Mouse (Mus musculus) MEL (cell line): ENCODE measurements around the gene Krtap5-2. TPM values are rescaled to one million over a fixed set of nuclear protein-coding genes. Genes with fewer than 3 reads are reported as not detected.
"Not testable (repeated sequence)": the region's sequence is repeated elsewhere in the genome, so short reads cannot be mapped to it uniquely, and the experiment has no call there.

ENCODE experiments used
- DNase-seq: peaks from one replicate; pipeline ENCODE4 v3.0.0; 2011; ENCODE audit warnings: low read depth, low spot score
- H3K27ac ChIP-seq: 2 replicates; pipeline ENCODE4 v1.5.1; 2012; ENCODE audit warnings: low read depth, mild to moderate bottlenecking, control low read depth, low read length, moderate library complexity; ENCODE audit not compliant: control insufficient read depth
- H3K27me3 ChIP-seq, 2 experiments: fragments of 150-350 bp in 1 of 2; sonication (generic) in 1 of 2; 2 replicates each; pipeline ENCODE4 v1.6.1; 2012; ENCODE audit warnings: low read length in 2 of 2, mild to moderate bottlenecking in 2 of 2, improper control_type of control experiment in 1 of 2, moderate library complexity in 1 of 2; ENCODE audit not compliant: insufficient read depth in 2 of 2, control insufficient read depth in 1 of 2
- H3K36me3 ChIP-seq, 2 experiments: 2 replicates each; pipeline ENCODE4 v1.6.1; 2012 to 2014; ENCODE audit warnings: low read length in 2 of 2, improper control_type of control experiment in 1 of 2, inconsistent platforms in 1 of 2, mild to moderate bottlenecking in 1 of 2; ENCODE audit not compliant: insufficient read depth in 2 of 2, control insufficient read depth in 1 of 2
- H3K4me1 ChIP-seq, 2 experiments: fragments of 150-350 bp in 1 of 2; sonication (generic) in 1 of 2; 2 replicates each; pipeline ENCODE4 v1.6.1; 2012; ENCODE audit warnings: low read length in 2 of 2, improper control_type of control experiment in 1 of 2, mild to moderate bottlenecking in 1 of 2; ENCODE audit not compliant: insufficient read depth in 2 of 2, control insufficient read depth in 1 of 2
- H3K4me3 ChIP-seq, 2 experiments: fragments of 150-350 bp in 1 of 2; sonication (generic) in 1 of 2; 2 replicates each; pipeline ENCODE4 v1.5.1; 2012; ENCODE audit warnings: low read depth in 2 of 2, low read length in 2 of 2, mild to moderate bottlenecking in 2 of 2, moderate library complexity in 2 of 2, control low read depth in 1 of 2, improper control_type of control experiment in 1 of 2; ENCODE audit not compliant: control insufficient read depth in 1 of 2, insufficient read depth in 1 of 2
- H3K79me2 ChIP-seq: 2 replicates; pipeline ENCODE4 v1.6.1; 2012; ENCODE audit warnings: mild to moderate bottlenecking, low read length, moderate library complexity; ENCODE audit not compliant: control insufficient read depth, poor library complexity, insufficient read depth
- H3K9ac ChIP-seq: 2 replicates; pipeline ENCODE4 v1.6.1; 2012; ENCODE audit warnings: low read depth, mild to moderate bottlenecking, control low read depth, low read length, moderate library complexity; ENCODE audit not compliant: control insufficient read depth, poor library complexity, severe bottlenecking
- H3K9me3 ChIP-seq: fragments of 150-350 bp; sonication (generic); replicated peaks from 2 replicates; pipeline ENCODE4 v1.6.1; 2012; ENCODE audit warnings: mild to moderate bottlenecking, low read length, improper control_type of control experiment, moderate library complexity; ENCODE audit not compliant: insufficient read depth
- BHLHE40 ChIP-seq: IDR thresholded peaks from 2 replicates; pipeline ENCODE4 v1.6.1; 2012; ENCODE audit warnings: low read depth, mild to moderate bottlenecking, inconsistent platforms, low read length, improper control_type of control experiment, borderline replicate concordance
- CHD1 ChIP-seq: IDR thresholded peaks from 2 replicates; pipeline ENCODE4 v1.6.1; 2012; ENCODE audit warnings: low read depth, mild to moderate bottlenecking, inconsistent platforms, low read length, improper control_type of control experiment
- CHD2 ChIP-seq: IDR thresholded peaks from 2 replicates; pipeline ENCODE4 v1.6.1; 2011; ENCODE audit warnings: low read length, improper control_type of control experiment
- E2F4 ChIP-seq: IDR thresholded peaks from 2 replicates; pipeline ENCODE4 v1.6.1; 2011; ENCODE audit warnings: low read depth, low read length, improper control_type of control experiment, borderline replicate concordance
- EP300 ChIP-seq, 2 experiments: IDR thresholded peaks; 2 replicates each; pipeline ENCODE4 v1.6.1; 2011; ENCODE audit warnings: improper control_type of control experiment in 2 of 2, low read length in 2 of 2, low read depth in 1 of 2, mild to moderate bottlenecking in 1 of 2
- ETS1 ChIP-seq: IDR thresholded peaks from 2 replicates; pipeline ENCODE4 v1.6.1; 2012; ENCODE audit warnings: low read depth, mild to moderate bottlenecking, inconsistent platforms, low read length, improper control_type of control experiment, moderate library complexity
- JUND ChIP-seq: IDR thresholded peaks from 2 replicates; pipeline ENCODE4 v1.6.1; 2011; ENCODE audit warnings: low read depth, mild to moderate bottlenecking, improper control_type of control experiment, low read length
- KAT2A ChIP-seq: conservative IDR thresholded peaks from 2 replicates; pipeline ENCODE4 v1.6.1; 2012; ENCODE audit warnings: low read depth, low read length, improper control_type of control experiment, inconsistent platforms
- MXI1 ChIP-seq: IDR thresholded peaks from 2 replicates; pipeline ENCODE4 v1.6.1; 2011; ENCODE audit warnings: mild to moderate bottlenecking, low read depth, low read length, improper control_type of control experiment
- MYB ChIP-seq: IDR thresholded peaks from 2 replicates; pipeline ENCODE4 v1.6.1; 2011; ENCODE audit warnings: mild to moderate bottlenecking, low read depth, low read length, improper control_type of control experiment
- NRF1 ChIP-seq: IDR thresholded peaks from 2 replicates; pipeline ENCODE4 v1.6.1; 2014; ENCODE audit warnings: low read depth, mild to moderate bottlenecking, inconsistent platforms, low read length, improper control_type of control experiment, moderate library complexity; ENCODE audit not compliant: poor library complexity, insufficient read depth, severe bottlenecking
- POLR2A ChIP-seq, 2 experiments: IDR thresholded peaks; 2 replicates each; pipeline ENCODE4 v1.6.1; 2011 to 2012; ENCODE audit warnings: low read length in 2 of 2, mild to moderate bottlenecking in 2 of 2, control low read depth in 1 of 2, improper control_type of control experiment in 1 of 2, low read depth in 1 of 2, moderate library complexity in 1 of 2; ENCODE audit not compliant: control insufficient read depth in 1 of 2, insufficient read depth in 1 of 2, poor library complexity in 1 of 2
- POLR2AphosphoS5 ChIP-seq: IDR thresholded peaks from 2 replicates; pipeline ENCODE4 v1.6.1; 2012; ENCODE audit warnings: low read depth, borderline replicate concordance, mild to moderate bottlenecking, inconsistent platforms, low read length, moderate library complexity, mixed read lengths
- RAD21 ChIP-seq: IDR thresholded peaks from 2 replicates; pipeline ENCODE4 v1.6.1; 2011; ENCODE audit warnings: mild to moderate bottlenecking, low read depth, low read length, improper control_type of control experiment
- SMC3 ChIP-seq: IDR thresholded peaks from 2 replicates; pipeline ENCODE4 v1.6.1; 2011; ENCODE audit warnings: low read depth, low read length, improper control_type of control experiment
- TBP ChIP-seq: IDR thresholded peaks from 2 replicates; pipeline ENCODE4 v1.8.0; 2011; ENCODE audit warnings: low read depth, low read length, improper control_type of control experiment
- UBTF ChIP-seq: IDR thresholded peaks from 2 replicates; pipeline ENCODE4 v1.6.1; 2012; ENCODE audit warnings: low read depth, mild to moderate bottlenecking, inconsistent platforms, low read length, improper control_type of control experiment, moderate library complexity, borderline replicate concordance; ENCODE audit not compliant: insufficient read depth
- USF2 ChIP-seq, 2 experiments: IDR thresholded peaks; 2 replicates each; pipeline ENCODE4 v1.6.1; 2011 to 2012; ENCODE audit warnings: improper control_type of control experiment in 2 of 2, low read length in 2 of 2, borderline replicate concordance in 1 of 2, inconsistent platforms in 1 of 2, low read depth in 1 of 2, mild to moderate bottlenecking in 1 of 2; ENCODE audit not compliant: insufficient read depth in 1 of 2
- ZC3H11A ChIP-seq: IDR thresholded peaks from 2 replicates; pipeline ENCODE4 v1.6.1; 2012; ENCODE audit warnings: low read depth, mild to moderate bottlenecking, inconsistent platforms, low read length, improper control_type of control experiment
- ZKSCAN1 ChIP-seq: IDR thresholded peaks from 2 replicates; pipeline ENCODE4 v1.6.1; 2012; ENCODE audit warnings: low read depth, mild to moderate bottlenecking, inconsistent platforms, low read length, improper control_type of control experiment, moderate library complexity
- ZMIZ1 ChIP-seq: IDR thresholded peaks from 2 replicates; pipeline ENCODE4 v1.6.1; 2012; ENCODE audit warnings: low read depth, mild to moderate bottlenecking, inconsistent platforms, low read length, improper control_type of control experiment, moderate library complexity
- polyA plus RNA-seq, 2 experiments: library from polyadenylated mRNA; stranded (reverse) in 1 of 2; unstranded in 1 of 2; fragments of >175 nt in 1 of 2; fragments of >200 nt in 1 of 2; gene quantifications; 2 replicates each; pipeline versions ENCODE4 v1.2.1 to v1.2.4; 2012; ENCODE audit warnings: low replicate concordance in 2 of 2, low read depth in 1 of 2; ENCODE audit not compliant: insufficient read length in 2 of 2, insufficient read depth in 1 of 2, missing spikeins in 1 of 2
- total RNA-seq: library from RNA; depleted of rRNA; stranded (reverse); fragments of 300-350 nt; gene quantifications from 2 replicates; pipeline ENCODE4 v1.2.3, GENCODE M21; 2012

Krtap5-2 gene
- total and polyA plus RNA-seq, 3 experiments = not detected

DNA sequence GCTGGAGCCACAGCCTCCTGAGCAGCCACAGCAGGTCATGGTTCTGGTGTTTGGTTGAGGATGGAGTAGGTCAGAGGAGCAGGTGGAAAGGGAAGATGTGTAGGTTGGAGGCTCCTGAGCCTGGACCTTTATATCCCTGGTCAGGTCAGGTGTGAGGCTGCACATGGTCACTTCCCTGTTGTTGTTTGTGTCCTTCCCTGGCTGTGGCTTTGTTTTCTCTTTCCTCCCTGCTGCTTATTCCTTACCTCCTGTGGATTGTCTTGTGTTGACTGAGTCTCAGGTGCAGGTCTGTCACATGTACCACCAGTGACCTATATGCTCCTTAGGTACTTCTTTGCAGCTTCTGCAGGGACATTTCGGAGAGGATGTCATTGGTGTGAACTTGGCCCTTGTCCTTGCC lies 31.3 kb downstream of the Krtap5-2 start, which contains the start of gene Gm45337:
Gm45337 (minus strand) TSS at position 101 of the 400 bp plus-strand sequence.
- H3K4me1 ChIP-seq = no peaks in the 10 kb centered on the region
- TF ChIP-seq POLR2A (IDR thresholded peaks at IDR 0.05; ENCODE audit: control insufficient read depth in 1 of 2, insufficient read depth in 1 of 2, low read depth in 1 of 2, low read length in 2 of 2, poor library complexity in 1 of 2) (no peak), UBTF (no peak), ZMIZ1 (no peak), JUND (no peak), ETS1 (no peak), ZC3H11A (no peak), RAD21 (no peak), ZKSCAN1 (no peak), TBP (no peak), MYB (no peak), CHD1 (no peak)
- H3K36me3 ChIP-seq = no peaks in the 10 kb centered on the region
- H3K27me3 ChIP-seq = no peaks in the 10 kb centered on the region; a peak in 2 of 4 replicates
- no peak for DNase-seq
- no peak within 1 kb of the TSS for H3K9ac ChIP-seq
- no peak within 1 kb of the TSS for H3K27ac ChIP-seq
- H3K79me2 ChIP-seq = no peaks in the 10 kb centered on the region
- H3K9me3 ChIP-seq = no peaks in the 10 kb centered on the region
- no peak within 1 kb of the TSS for H3K4me3 ChIP-seq

DNA sequence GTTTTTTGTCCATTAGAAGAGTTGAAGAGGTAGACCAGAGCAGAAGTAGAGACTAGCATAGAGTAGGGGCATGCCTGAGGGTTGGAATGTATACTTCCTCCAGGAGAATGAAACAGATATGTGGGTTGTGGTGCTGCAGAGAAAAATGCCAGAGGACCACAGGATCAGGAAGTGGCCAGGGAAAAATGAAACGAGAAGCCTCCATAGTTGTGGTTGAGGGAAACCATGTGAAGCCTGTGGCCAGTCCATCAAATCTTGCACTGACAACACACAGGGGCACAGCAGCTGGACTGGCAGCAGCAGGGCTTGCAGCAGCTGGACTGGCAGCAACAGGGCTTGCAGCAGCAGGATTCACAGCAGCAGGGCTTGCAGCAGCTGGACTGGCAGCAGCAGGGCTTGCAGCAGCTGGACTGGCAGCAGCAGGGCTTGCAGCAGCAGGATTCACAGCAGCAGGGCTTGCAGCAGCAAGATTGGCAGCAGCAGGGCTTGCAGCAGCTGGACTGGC lies 32.2 kb downstream of the Krtap5-2 start:
- H3K79me2 ChIP-seq, H3K27ac ChIP-seq, H3K4me3 ChIP-seq, H3K9ac ChIP-seq, H3K9me3 ChIP-seq, H3K36me3 ChIP-seq, H3K4me1 ChIP-seq, DNase-seq, H3K27me3 ChIP-seq: not testable (repeated sequence)

DNA sequence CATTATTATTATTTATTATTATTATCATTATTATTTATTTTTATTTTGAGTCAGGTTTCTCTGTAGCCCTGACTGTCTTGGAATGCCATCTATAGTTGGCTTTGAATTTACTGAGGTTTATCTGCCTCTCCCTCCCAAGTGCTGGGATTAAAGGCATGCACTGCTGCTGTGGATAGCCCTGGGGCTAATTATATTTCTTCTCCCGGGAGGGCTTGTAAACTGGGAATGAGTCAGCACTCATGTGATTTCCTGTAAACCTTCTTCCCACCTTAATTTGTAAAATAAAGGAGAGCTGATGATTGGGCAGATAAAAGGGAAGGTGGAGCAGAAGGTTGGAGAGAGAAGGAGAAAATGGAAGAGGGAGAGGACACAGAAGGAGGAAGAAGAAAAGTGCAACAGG lies 35.1 kb downstream of the Krtap5-2 start:
- H3K9me3 ChIP-seq = no peaks in the 10 kb centered on the region
- H3K36me3 ChIP-seq = no peaks in the 10 kb centered on the region
- H3K9ac ChIP-seq = no peak overlapping the region
- no peak for TF ChIP-seq ZMIZ1
- no peak for TF ChIP-seq POLR2AphosphoS5
- no peak for TF ChIP-seq BHLHE40
- no peak for TF ChIP-seq MXI1
- no peak for TF ChIP-seq SMC3
- no peak for TF ChIP-seq NRF1
- no peak for TF ChIP-seq CHD2
- TF ChIP-seq RAD21 = no peak
- TF ChIP-seq USF2 (IDR thresholded peaks at IDR 0.05; ENCODE audit: borderline replicate concordance in 1 of 2, insufficient read depth in 1 of 2, low read depth in 1 of 2, low read length in 2 of 2) = no peak
- TF ChIP-seq EP300 (IDR thresholded peaks at IDR 0.05; ENCODE audit: low read depth in 1 of 2, low read length in 2 of 2) = no peak
- no peak for TF ChIP-seq ETS1
- TF ChIP-seq E2F4 = no peak
- no peak for TF ChIP-seq KAT2A
- TF ChIP-seq, all 39 proteins: peak for 0
- Histone ChIP-seq H3K27ac (no peak overlapping the region), H3K79me2 (no peaks in the 10 kb centered on the region), H3K27me3 (peaks cover 0 to 2% of the 10 kb centered on the region in 2 experiments; a peak in 3 of 4 replicates), H3K4me3 (no peak overlapping the region), H3K4me1 (no peaks in the 10 kb centered on the region)
- no peak for DNase-seq

DNA sequence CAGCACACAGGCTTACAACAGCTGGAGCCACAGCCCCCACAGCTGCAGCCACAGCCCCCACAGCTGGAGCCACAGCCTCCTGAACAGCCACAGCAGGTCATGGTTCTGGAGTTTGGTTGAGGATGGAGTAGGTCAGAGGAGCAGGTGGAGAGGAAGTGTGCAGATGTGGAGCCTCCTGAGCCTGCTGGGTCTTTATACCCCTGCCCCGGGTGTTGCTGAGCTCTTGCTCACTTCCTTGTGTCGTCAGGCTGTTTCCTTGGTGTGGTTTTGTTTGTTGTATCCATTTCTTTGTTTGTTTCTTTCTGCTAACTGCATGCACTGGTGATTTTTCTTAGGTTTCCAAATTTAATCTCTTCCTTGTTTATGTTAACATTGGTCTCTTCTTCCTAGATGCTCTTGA lies 39.9 kb downstream of the Krtap5-2 start, which contains the start of gene Gm39115:
Gm39115 (minus strand) TSS at position 101 of the 400 bp plus-strand sequence.
- not testable (repeated sequence) for H3K9ac ChIP-seq, H3K9me3 ChIP-seq, H3K4me3 ChIP-seq, H3K27me3 ChIP-seq, DNase-seq, H3K4me1 ChIP-seq, H3K36me3 ChIP-seq, H3K27ac ChIP-seq, H3K79me2 ChIP-seq
